Mouse (Mus musculus): ENCODE results near the gene Trim52. TPM values are rescaled to one million over a fixed set of nuclear protein-coding genes. Genes with fewer than 3 reads are reported as not detected.
"Not testable (repeated sequence)": the region's sequence is repeated elsewhere in the genome, so short reads cannot be mapped to it uniquely, and the experiment has no call there.

Trim52 gene
- total and polyA plus RNA-seq, 2 experiments from 2014 or later: not detected

GRCm38 (mm10) chr14:106119371-106119770, 13.4 kb downstream of the Trim52 start:
- DNase-seq (ENCODE audit: low spot score) (no peak), ATAC-seq (no peak)
- 77% methylated on average over 2 of the region's 2 CpGs for WGBS
- Histone ChIP-seq H3K36me3 (ENCODE audit: insufficient read depth, low read length) (no peaks in the 10 kb centered on the region), H3K27ac (no peak overlapping the region), H3K4me3 (ENCODE audit: low read length) (no peak overlapping the region), H3K9me3 (ENCODE audit: low read length) (no peaks in the 10 kb centered on the region), H3K4me1 (ENCODE audit: insufficient read depth, low read length) (no peaks in the 10 kb centered on the region), H3K27me3 (ENCODE audit: insufficient read depth, low read length) (no peaks in the 10 kb centered on the region), H3K4me2 (ENCODE audit: low read depth, low read length) (no peak overlapping the region), H3K9ac (replicated peaks; ENCODE audit: low read length) (no peak overlapping the region)
- no peak for TF ChIP-seq CTCF (IDR thresholded peaks at IDR 0.05; ENCODE audit: low read depth)

GRCm38 (mm10) chr14:106136272-106136671, 30.3 kb downstream of the Trim52 start:
- Histone ChIP-seq H3K4me2 (ENCODE audit: low read depth, low read length) (no peak overlapping the region), H3K27me3 (ENCODE audit: insufficient read depth, low read length) (no peaks in the 10 kb centered on the region), H3K36me3 (ENCODE audit: insufficient read depth, low read length) (no peaks in the 10 kb centered on the region), H3K4me3 (ENCODE audit: low read length) (no peak overlapping the region), H3K27ac (no peak overlapping the region), H3K9ac (replicated peaks; ENCODE audit: low read length) (no peak overlapping the region), H3K9me3 (ENCODE audit: low read length) (no peaks in the 10 kb centered on the region), H3K4me1 (ENCODE audit: insufficient read depth, low read length) (no peaks in the 10 kb centered on the region)
- ATAC-seq (no peak), DNase-seq (ENCODE audit: low spot score) (no peak)
- TF ChIP-seq CTCF (IDR thresholded peaks at IDR 0.05; ENCODE audit: low read depth): no peak

GRCm38 (mm10) chr14:106151188-106151587, 45.2 kb downstream of the Trim52 start:
- Histone ChIP-seq H3K27ac (no peak overlapping the region), H3K4me2 (ENCODE audit: low read depth, low read length) (no peak overlapping the region), H3K27me3 (ENCODE audit: insufficient read depth, low read length) (no peaks in the 10 kb centered on the region), H3K9me3 (ENCODE audit: low read length) (no peaks in the 10 kb centered on the region), H3K4me1 (ENCODE audit: insufficient read depth, low read length) (no peaks in the 10 kb centered on the region), H3K9ac (replicated peaks; ENCODE audit: low read length) (no peak overlapping the region), H3K4me3 (ENCODE audit: low read length) (no peak overlapping the region), H3K36me3 (ENCODE audit: insufficient read depth, low read length) (no peaks in the 10 kb centered on the region)
- WGBS: 67% methylated on average over 2 of the region's 2 CpGs
- TF ChIP-seq CTCF (IDR thresholded peaks at IDR 0.05; ENCODE audit: low read depth): no peak
- DNase-seq (ENCODE audit: low spot score) (no peak), ATAC-seq (no peak)

GRCm38 (mm10) chr14:106154879-106155576, 49.0 kb downstream of the Trim52 start:
- ATAC-seq (no peak), DNase-seq (ENCODE audit: low spot score) (no peak)
- Histone ChIP-seq H3K4me1 (ENCODE audit: insufficient read depth, low read length) (no peaks in the 10 kb centered on the region), H3K9ac (replicated peaks; ENCODE audit: low read length) (no peak overlapping the region), H3K27me3 (ENCODE audit: insufficient read depth, low read length) (no peaks in the 10 kb centered on the region), H3K36me3 (ENCODE audit: insufficient read depth, low read length) (no peaks in the 10 kb centered on the region), H3K9me3 (ENCODE audit: low read length) (no peaks in the 10 kb centered on the region), H3K27ac (no peak overlapping the region), H3K4me3 (ENCODE audit: low read length) (no peak overlapping the region), H3K4me2 (ENCODE audit: low read depth, low read length) (no peak overlapping the region)
- WGBS: 88% methylated on average over 7 of the region's 7 CpGs
- TF ChIP-seq CTCF (IDR thresholded peaks at IDR 0.05; ENCODE audit: low read depth): no peak

GRCm38 (mm10) chr14:106156533-106156932, 50.5 kb downstream of the Trim52 start:
- WGBS: 65% methylated on average over 1 of the region's 1 CpGs
- no peak overlapping the region for H3K9ac ChIP-seq (replicated peaks; ENCODE audit: low read length)
- H3K9me3 ChIP-seq (ENCODE audit: low read length): no peaks in the 10 kb centered on the region
- ATAC-seq (no peak), DNase-seq (ENCODE audit: low spot score) (no peak)
- H3K4me3 ChIP-seq (ENCODE audit: low read length): no peak overlapping the region
- no peak overlapping the region for H3K27ac ChIP-seq
- H3K4me2 ChIP-seq (ENCODE audit: low read depth, low read length): no peak overlapping the region
- H3K4me1 ChIP-seq (ENCODE audit: insufficient read depth, low read length): no peaks in the 10 kb centered on the region
- H3K27me3 ChIP-seq (ENCODE audit: insufficient read depth, low read length): no peaks in the 10 kb centered on the region
- H3K36me3 ChIP-seq (ENCODE audit: insufficient read depth, low read length): no peaks in the 10 kb centered on the region
- TF ChIP-seq CTCF (IDR thresholded peaks at IDR 0.05; ENCODE audit: low read depth): no peak

- Histone ChIP-seq H3K9ac (replicated peaks; ENCODE audit: low read length) (no peak overlapping the region), H3K27me3 (ENCODE audit: insufficient read depth, low read length) (no peaks in the 10 kb centered on the region), H3K4me2 (ENCODE audit: low read depth, low read length) (no peak overlapping the region), H3K36me3 (ENCODE audit: insufficient read depth, low read length) (no peaks in the 10 kb centered on the region), H3K9me3 (ENCODE audit: low read length) (no peaks in the 10 kb centered on the region), H3K4me3 (ENCODE audit: low read length) (no peak overlapping the region), H3K27ac (no peak overlapping the region), H3K4me1 (ENCODE audit: insufficient read depth, low read length) (no peaks in the 10 kb centered on the region)
- 34% methylated on average over 3 of the region's 3 CpGs for WGBS
- DNase-seq (ENCODE audit: low spot score): no peak
- no peak for TF ChIP-seq CTCF (IDR thresholded peaks at IDR 0.05; ENCODE audit: low read depth)
- ATAC-seq: no peak
These were observed 56.3 kb downstream of the Trim52 start for GRCm38 (mm10) chr14:106162331-106162730.

- H3K27ac ChIP-seq: no peak overlapping the region
- no peak for DNase-seq (ENCODE audit: low spot score)
- H3K4me2 ChIP-seq (ENCODE audit: low read depth, low read length): no peak overlapping the region
- H3K9ac ChIP-seq (replicated peaks; ENCODE audit: low read length): no peak overlapping the region
- no peaks in the 10 kb centered on the region for H3K36me3 ChIP-seq (ENCODE audit: insufficient read depth, low read length)
- TF ChIP-seq CTCF (IDR thresholded peaks at IDR 0.05; ENCODE audit: low read depth): no peak
- ATAC-seq: no peak
- no peaks in the 10 kb centered on the region for H3K4me1 ChIP-seq (ENCODE audit: insufficient read depth, low read length)
- H3K27me3 ChIP-seq (ENCODE audit: insufficient read depth, low read length): no peaks in the 10 kb centered on the region
- H3K9me3 ChIP-seq (ENCODE audit: low read length): no peaks in the 10 kb centered on the region
- no peak overlapping the region for H3K4me3 ChIP-seq (ENCODE audit: low read length)
These were observed 57.2 kb downstream of the Trim52 start for GRCm38 (mm10) chr14:106163196-106163595.

- H3K4me1 ChIP-seq (ENCODE audit: insufficient read depth, low read length); H3K9ac ChIP-seq (replicated peaks; ENCODE audit: low read length); H3K27me3 ChIP-seq (ENCODE audit: insufficient read depth, low read length); ATAC-seq; H3K4me3 ChIP-seq (ENCODE audit: low read length); H3K9me3 ChIP-seq (ENCODE audit: low read length); H3K27ac ChIP-seq; H3K4me2 ChIP-seq (ENCODE audit: low read depth, low read length); DNase-seq (ENCODE audit: low spot score); H3K36me3 ChIP-seq (ENCODE audit: insufficient read depth, low read length): not testable (repeated sequence)
These were observed 57.9 kb downstream of the Trim52 start for GRCm38 (mm10) chr14:106163933-106164332.

Measured in hindbrain, postnatal 0 days (tissue).